Mouse (Mus musculus) myocyte (in vitro differentiated cells): ENCODE data around the gene Brca2. TPM values are rescaled to one million over a fixed set of nuclear protein-coding genes. Genes with fewer than 3 reads are reported as not detected.
A peak's percentile ranks its signal among the peaks of the same experiment; 100 is the strongest.

ENCODE experiments used
- H3K27me3 ChIP-seq: one replicate; pipeline ENCODE4 v1.6.1; 2011; ENCODE audit not compliant: control insufficient read depth, insufficient read depth, insufficient read length
- H3K36me3 ChIP-seq: one replicate; pipeline ENCODE4 v1.6.1; 2011; ENCODE audit not compliant: control insufficient read depth, insufficient read depth
- H3K4me2 ChIP-seq: one replicate; pipeline ENCODE4 v1.6.1; 2011; ENCODE audit warnings: low read depth, control low read depth
- H3K4me3 ChIP-seq: one replicate; pipeline ENCODE4 v1.5.1; 2011; ENCODE audit warnings: mild to moderate bottlenecking, control low read depth, moderate library complexity
- H3K79me2 ChIP-seq: one replicate; pipeline ENCODE4 v1.6.1; 2011; ENCODE audit not compliant: control insufficient read depth, insufficient read depth
- H3ac ChIP-seq: one replicate; pipeline ENCODE4 v1.6.1; 2011; ENCODE audit not compliant: control insufficient read depth, insufficient read length
- CEBPB ChIP-seq: IDR thresholded peaks from 2 replicates; pipeline ENCODE4 v1.6.1; 2011; ENCODE audit warnings: mild to moderate bottlenecking, moderate library complexity; ENCODE audit not compliant: poor library complexity, insufficient read depth, severe bottlenecking
- E2F4 ChIP-seq: IDR thresholded peaks from one replicate; pipeline ENCODE4 v1.6.1; 2011; ENCODE audit warnings: mild to moderate bottlenecking, control low read depth, moderate library complexity; ENCODE audit not compliant: insufficient read depth
- MAX ChIP-seq: IDR thresholded peaks from one replicate; pipeline ENCODE4 v1.6.1; 2011; ENCODE audit warnings: low read depth, mild to moderate bottlenecking, control low read depth
- MYOD1 ChIP-seq, 3 experiments: IDR thresholded peaks; one replicate each; pipeline ENCODE4 v1.6.1; 2011; ENCODE audit warnings: control low read depth in 2 of 3, low read depth in 2 of 3, mild to moderate bottlenecking in 2 of 3, moderate library complexity in 1 of 3; ENCODE audit not compliant: insufficient read length in 2 of 3, control insufficient read depth in 1 of 3
- MYOG ChIP-seq, 3 experiments: IDR thresholded peaks; one replicate each; pipeline ENCODE4 v1.6.1; 2011; ENCODE audit warnings: control low read depth in 2 of 3, low read depth in 2 of 3, mild to moderate bottlenecking in 2 of 3; ENCODE audit not compliant: insufficient read length in 2 of 3, control insufficient read depth in 1 of 3, insufficient read depth in 1 of 3
- POLR2A ChIP-seq: IDR thresholded peaks from one replicate; pipeline ENCODE4 v1.6.1; 2011; ENCODE audit warnings: low read depth, mild to moderate bottlenecking, control low read depth, moderate library complexity; ENCODE audit not compliant: insufficient read length
- POLR2AphosphoS2 ChIP-seq: IDR thresholded peaks from one replicate; pipeline ENCODE4 v1.6.1; 2011; ENCODE audit warnings: low read depth, control low read depth; ENCODE audit not compliant: insufficient read length
- REST ChIP-seq: IDR thresholded peaks from one replicate; pipeline ENCODE4 v1.6.1; 2011; ENCODE audit warnings: mild to moderate bottlenecking, control low read depth, moderate library complexity; ENCODE audit not compliant: insufficient read depth, insufficient read length
- SRF ChIP-seq: IDR thresholded peaks from one replicate; pipeline ENCODE4 v1.6.1; 2011; ENCODE audit warnings: low read depth; ENCODE audit not compliant: control insufficient read depth, insufficient read length
- TCF12 ChIP-seq: IDR thresholded peaks from one replicate; pipeline ENCODE4 v1.6.1; 2011; ENCODE audit warnings: mild to moderate bottlenecking, control low read depth; ENCODE audit not compliant: poor library complexity, insufficient read depth, severe bottlenecking
- TCF3 ChIP-seq: IDR thresholded peaks from one replicate; pipeline ENCODE4 v1.6.1; 2011; ENCODE audit warnings: low read depth, control low read depth; ENCODE audit not compliant: insufficient read length
- USF1 ChIP-seq: IDR thresholded peaks from one replicate; pipeline ENCODE4 v1.6.1; 2011; ENCODE audit warnings: low read depth, mild to moderate bottlenecking, control low read depth, moderate library complexity
- polyA plus RNA-seq: library from polyadenylated mRNA; unstranded; fragments of >200 nt; fragmentation: generic; extraction: Trizol; gene quantifications from one replicate; pipeline ENCODE4 v1.2.1, GENCODE M21; 2012; ENCODE audit warnings: missing spikeins

Gene Brca2
- polyA plus RNA-seq, 1 experiment = 2.1 TPM

DNA sequence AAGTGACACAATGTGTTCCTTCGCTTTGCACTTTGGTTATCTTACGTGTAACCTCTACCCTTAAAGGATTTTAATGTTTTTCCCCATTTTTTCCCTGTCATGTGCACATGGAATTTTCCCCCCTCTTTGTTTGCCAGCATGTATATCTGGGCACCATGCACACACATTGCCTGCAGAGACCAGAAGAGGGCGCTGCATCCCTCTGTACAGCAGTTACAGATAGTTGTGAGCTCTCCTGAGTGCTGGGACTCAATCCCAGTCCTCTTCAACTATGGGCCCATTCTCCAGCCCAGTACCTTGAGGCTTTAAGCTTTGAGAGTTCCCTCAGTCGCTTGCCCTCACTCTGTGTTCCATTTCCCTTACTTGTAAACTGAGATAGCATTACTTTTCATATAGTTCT is 9.2 kb upstream of the Brca2 start:
- Histone ChIP-seq H3ac (no peak overlapping the region), H3K36me3 (no peaks in the 10 kb centered on the region), H3K27me3 (peaks cover 14% of the 10 kb centered on the region), H3K4me3 (no peak overlapping the region), H3K79me2 (no peaks in the 10 kb centered on the region), H3K4me2 (no peak overlapping the region)
- TF ChIP-seq MAX (no peak), REST (no peak), SRF (no peak), POLR2AphosphoS2 (no peak), TCF12 (no peak), USF1 (no peak), MYOG (IDR thresholded peaks at IDR 0.05; ENCODE audit: control insufficient read depth in 1 of 3, insufficient read depth in 1 of 3, insufficient read length in 2 of 3, low read depth in 2 of 3) (no peak), MYOD1 (IDR thresholded peaks at IDR 0.05; ENCODE audit: control insufficient read depth in 1 of 3, insufficient read length in 2 of 3, low read depth in 2 of 3) (no peak), CEBPB (no peak), TCF3 (no peak), E2F4 (no peak), POLR2A (no peak)

DNA sequence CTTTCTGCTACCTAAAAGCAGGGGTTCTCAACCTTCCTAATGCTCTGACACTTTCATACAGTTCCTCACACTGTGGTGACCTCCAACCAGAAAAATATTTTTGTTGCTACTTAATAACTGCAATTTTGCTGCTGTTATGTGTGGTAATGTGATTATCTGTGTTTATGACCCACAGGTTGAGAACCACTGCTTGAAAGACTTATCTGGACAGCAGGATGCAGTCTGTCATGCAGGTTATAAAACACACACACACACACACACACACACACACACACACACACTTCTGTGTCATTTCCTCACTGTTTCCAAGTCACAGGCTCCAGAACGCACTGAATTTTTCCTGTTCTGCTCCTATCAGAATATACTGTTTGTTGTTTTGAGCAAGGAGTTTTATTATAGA is 8.4 kb upstream of the Brca2 start:
- no peak overlapping the region for H3ac ChIP-seq
- no peak overlapping the region for H3K4me3 ChIP-seq
- H3K36me3 ChIP-seq = no peaks in the 10 kb centered on the region
- H3K4me2 ChIP-seq = no peak overlapping the region
- no peaks in the 10 kb centered on the region for H3K79me2 ChIP-seq
- TF ChIP-seq MAX (no peak), REST (no peak)
- peaks cover 14% of the 10 kb centered on the region for H3K27me3 ChIP-seq

- Histone ChIP-seq H3K36me3 (no peaks in the 10 kb centered on the region), H3K4me2 (no peak within 1 kb of the TSS), H3K4me3 (no peak within 1 kb of the TSS), H3ac (no peak within 1 kb of the TSS), H3K27me3 (peaks cover 14% of the 10 kb centered on the region), H3K79me2 (no peaks in the 10 kb centered on the region)
- TF ChIP-seq TCF12 = no peak
- TF ChIP-seq SRF = no peak
- no peak for TF ChIP-seq POLR2A
These were observed 4.4 kb upstream of the Brca2 start, which contains the start of gene Zar1l for GRCm38 (mm10) chr5:150518064-150518463. Gene Zar1l (minus strand): TSS chr5:150518164.

- TF ChIP-seq TCF3 (no peak), MYOD1 (IDR thresholded peaks at IDR 0.05; ENCODE audit: control insufficient read depth in 1 of 3, insufficient read length in 2 of 3, low read depth in 2 of 3) (no peak), MAX (no peak), REST (no peak), CEBPB (no peak), MYOG (IDR thresholded peaks at IDR 0.05; ENCODE audit: control insufficient read depth in 1 of 3, insufficient read depth in 1 of 3, insufficient read length in 2 of 3, low read depth in 2 of 3) (no peak), POLR2AphosphoS2 (no peak), TCF12 (no peak), SRF (no peak), POLR2A (no peak), E2F4 (no peak), USF1 (no peak)
- no peak overlapping the region for H3K4me3 ChIP-seq
- peaks cover 14% of the 10 kb centered on the region for H3K27me3 ChIP-seq
- H3ac ChIP-seq = no peak overlapping the region
- H3K36me3 ChIP-seq = no peaks in the 10 kb centered on the region
- no peak overlapping the region for H3K4me2 ChIP-seq
- no peaks in the 10 kb centered on the region for H3K79me2 ChIP-seq
These were observed 2.9 kb upstream of the Brca2 start for GRCm38 (mm10) chr5:150519551-150519950.

- no peaks in the 10 kb centered on the region for H3K79me2 ChIP-seq
- peak overlapping the region; percentile 71 for H3K4me2 ChIP-seq
- peak overlapping the region; percentile 41 for H3K4me3 ChIP-seq
- no peak for TF ChIP-seq MAX
- TF ChIP-seq CEBPB = no peak
- TF ChIP-seq MYOG (IDR thresholded peaks at IDR 0.05; ENCODE audit: control insufficient read depth in 1 of 3, insufficient read depth in 1 of 3, insufficient read length in 2 of 3, low read depth in 2 of 3) = no peak
- no peak for TF ChIP-seq USF1
- TF ChIP-seq TCF3 = no peak
- TF ChIP-seq TCF12 = no peak
- no peak for TF ChIP-seq REST
- TF ChIP-seq SRF = no peak
- no peak for TF ChIP-seq MYOD1 (IDR thresholded peaks at IDR 0.05; ENCODE audit: control insufficient read depth in 1 of 3, insufficient read length in 2 of 3, low read depth in 2 of 3)
- TF ChIP-seq E2F4 = no peak
- TF ChIP-seq POLR2A = no peak
- TF ChIP-seq POLR2AphosphoS2 = no peak
- H3K36me3 ChIP-seq = no peaks in the 10 kb centered on the region
- H3ac ChIP-seq = peak overlapping the region; percentile 69
- peaks cover 1% of the 10 kb centered on the region for H3K27me3 ChIP-seq
These were observed 421 bp downstream of the Brca2 start for GRCm38 (mm10) chr5:150522867-150523234.
